In genomic region chr11:96194961-96195640, GRCm38 (mm10) we compare ENCODE assay signal across 15 mouse cellular contexts. TPM values are rescaled to one million over a fixed set of nuclear protein-coding genes. Genes with fewer than 3 reads are reported as not detected.
"Had no signal": no experiment of that assay in that cellular context is flagged by ENCODE, and none has a peak within 500 bp of the region (broad histone marks: within the 10 kb centered on the region; RNA-seq: fewer than 3 reads in every experiment).

No protein-coding gene starts in this region.

- H3K9ac ChIP-seq: liver, embryonic 15.5 days; midbrain, embryonic 15.5 days had no signal

- H3K27ac ChIP-seq: kidney, postnatal 0 days; liver, embryonic 15.5 days; midbrain, embryonic 15.5 days had no signal

- H3K4me3 ChIP-seq: liver, embryonic 15.5 days had no signal

- H3K4me2 ChIP-seq: liver, embryonic 15.5 days had no signal

- DNase-seq: kidney, adult 8-10 months; kidney, postnatal 36 days; left cerebral cortex, postnatal 4 days; lung, adult 2 months; lung, postnatal 36 days; right cerebral cortex, postnatal 14 days; thymus, postnatal 4 days had no signal

- H3K36me3 ChIP-seq: liver, embryonic 15.5 days; midbrain, embryonic 15.5 days had no signal

- H3K4me1 ChIP-seq: liver, embryonic 15.5 days had no signal

- ATAC-seq: lung, postnatal 0 days; midbrain, embryonic 15.5 days had no signal

- H3K9me3 ChIP-seq: liver, embryonic 15.5 days; midbrain, embryonic 15.5 days had no signal

RNA-seq across cellular contexts. Expression of gene Hoxb13, which starts 1.0 kb away (rescaled TPM):
- polyA plus RNA-seq: intestine, embryonic 14.5 days; kidney, postnatal 0 days; limb, embryonic 14.5 days; liver, embryonic 11.5 days; liver, embryonic 15.5 days; lung, adult 2 months; lung, postnatal 0 days; midbrain, embryonic 15.5 days; stomach, embryonic 16.5 days had no signal
